ENCODE assay signal across 9 mouse cellular contexts in the genomic region with DNA sequence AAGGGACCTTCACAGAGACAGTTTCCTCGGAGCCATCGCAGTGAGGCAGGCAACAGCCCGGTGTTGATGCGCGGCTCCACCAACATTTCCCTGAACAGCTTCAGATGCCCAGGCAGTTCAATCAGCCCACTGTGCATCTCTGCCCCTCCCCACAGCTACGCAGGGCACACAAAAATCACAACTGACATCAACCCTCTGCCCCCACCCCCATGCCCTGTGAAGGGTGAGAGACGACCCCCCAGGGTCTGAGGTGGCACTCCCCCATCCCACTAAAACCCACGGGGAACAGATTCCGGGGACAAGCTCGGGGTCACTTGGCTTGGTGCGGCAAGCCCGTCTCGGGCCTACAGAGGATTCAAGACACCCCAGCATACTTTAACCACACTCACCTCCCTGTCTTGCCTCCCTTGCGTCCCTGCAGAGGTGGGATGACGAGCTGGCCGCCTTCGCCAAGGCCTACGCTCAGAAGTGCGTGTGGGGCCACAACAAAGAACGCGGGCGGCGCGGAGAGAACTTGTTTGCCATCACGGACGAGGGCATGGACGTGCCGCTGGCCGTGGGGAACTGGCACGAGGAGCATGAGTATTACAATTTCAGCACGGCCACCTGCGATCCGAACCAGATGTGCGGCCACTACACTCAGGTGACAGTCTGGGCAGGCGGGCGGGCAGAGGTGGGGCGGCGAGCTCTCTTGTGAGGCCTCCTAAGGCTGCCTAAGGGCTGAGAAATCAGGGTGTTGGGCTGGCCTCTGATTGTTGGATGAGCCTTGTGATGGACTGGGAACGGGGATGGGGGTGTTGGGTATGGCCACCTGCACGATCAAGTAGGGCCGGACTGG. TPM values are rescaled to one million over a fixed set of nuclear protein-coding genes. Genes with fewer than 3 reads are reported as not detected.
DNase-seq lines count a peak whose midpoint lies in the region; ATAC-seq and TF ChIP-seq lines count a peak whose summit lies in the region.
"Had no signal": no experiment of that assay in that cellular context is flagged by ENCODE, and none has a peak within 500 bp of the region (broad histone marks: within the 10 kb centered on the region; RNA-seq: fewer than 3 reads in every experiment).

No protein-coding gene starts in this region.

- H3K9ac ChIP-seq in heart, embryonic 13.5 days, result peak overlapping the region; percentile 48; the same call in 1 of the 2 replicates
- no peak overlapping the region for H3K9ac ChIP-seq in embryonic facial prominence, embryonic 12.5 days
- H3K9ac ChIP-seq in liver, embryonic 15.5 days, result no peak overlapping the region

- no peak for TF ChIP-seq CTCF in E14TG2a.4 (conservative IDR thresholded peaks at IDR 0.05; ENCODE audit: low read length)
- no peak for TF ChIP-seq CTCF in cerebellum, adult 2 months (IDR thresholded peaks at IDR 0.05; ENCODE audit: borderline replicate concordance, insufficient read depth, low read depth, low read length)

- intact Hi-C loops in heart, postnatal 10 days (cut with DNase I), result no loop called here
- intact Hi-C loops in left cerebral cortex, postnatal 25 days (cut with DNase I), result no loop called here

- no peak for TF ChIP-seq POLR2A in cerebellum, adult 2 months (IDR thresholded peaks at IDR 0.05; ENCODE audit: borderline replicate concordance, insufficient read depth, low read length)

- 23% methylated on average over 41 of the region's 41 CpGs for WGBS in heart, embryonic 13.5 days
- WGBS in embryonic facial prominence, embryonic 12.5 days, result 11% methylated on average over 41 of the region's 41 CpGs
- 61% methylated on average over 41 of the region's 41 CpGs for WGBS in liver, embryonic 15.5 days (ENCODE audit: insufficient replicate concordance)
- WGBS in cerebellum, adult 2 months, result 57% methylated on average over 41 of the region's 41 CpGs

- no peaks in the 10 kb centered on the region for H3K36me3 ChIP-seq in heart, embryonic 13.5 days
- H3K36me3 ChIP-seq in E14TG2a.4 (ENCODE audit: insufficient read depth, low read length), result no peaks in the 10 kb centered on the region
- no peaks in the 10 kb centered on the region for H3K36me3 ChIP-seq in embryonic facial prominence, embryonic 12.5 days
- no peaks in the 10 kb centered on the region for H3K36me3 ChIP-seq in liver, embryonic 15.5 days (replicated peaks)

- peaks cover 63% of the 10 kb centered on the region for H3K27me3 ChIP-seq in heart, embryonic 13.5 days (replicated peaks)
- peaks cover 71% of the 10 kb centered on the region for H3K27me3 ChIP-seq in E14TG2a.4 (ENCODE audit: insufficient read depth, low read length)
- H3K27me3 ChIP-seq in embryonic facial prominence, embryonic 12.5 days, result peaks cover 50% of the 10 kb centered on the region
- H3K27me3 ChIP-seq in liver, embryonic 15.5 days, result peaks cover 57% of the 10 kb centered on the region
- no peaks in the 10 kb centered on the region; the same call in 1 of the 2 replicates for H3K27me3 ChIP-seq in cerebellum, adult 2 months (ENCODE audit: control insufficient read depth, insufficient read depth, low read length)

- ATAC-seq in heart, embryonic 13.5 days (ENCODE audit: extremely low read depth, insufficient number of reproducible peaks, low FRiP score, low TSS enrichment), result no peak
- no peak for ATAC-seq in embryonic facial prominence, embryonic 12.5 days (ENCODE audit: insufficient number of reproducible peaks, insufficient read depth, low FRiP score, low TSS enrichment)
- ATAC-seq in liver, embryonic 15.5 days (ENCODE audit: insufficient read depth), result 0 out of 2 replicates have a peak, but pooled peaks have one; percentile 37

- DNase-seq in heart, postnatal 10 days, result no peak
- DNase-seq in left cerebral cortex, postnatal 25 days (ENCODE audit: low spot score in 2 of 2), result no peak
- no peak for DNase-seq in frontal cortex, postnatal 10 days (ENCODE audit: low spot score in 2 of 2)
- no peak for DNase-seq in cerebellum, adult 2 months

- peak overlapping the region; percentile 27 for H3K4me3 ChIP-seq in heart, embryonic 13.5 days
- H3K4me3 ChIP-seq in E14TG2a.4 (replicated peaks; ENCODE audit: low read length), result peak overlapping the region; percentile 70
- peak overlapping the region; percentile 19; the same call in 1 of the 2 replicates for H3K4me3 ChIP-seq in embryonic facial prominence, embryonic 12.5 days
- H3K4me3 ChIP-seq in liver, embryonic 15.5 days (replicated peaks), result no peak overlapping the region
- H3K4me3 ChIP-seq in cerebellum, adult 2 months (replicated peaks; ENCODE audit: insufficient read depth, low read depth, low read length), result no peak overlapping the region
- H3K4me3 ChIP-seq: heart, adult 2 months had no signal

- H3K27ac ChIP-seq in heart, embryonic 13.5 days (replicated peaks), result no peak overlapping the region
- H3K27ac ChIP-seq in embryonic facial prominence, embryonic 12.5 days, result 0 out of 2 replicates have a peak overlapping the region, but pooled peaks have one; percentile 17
- H3K27ac ChIP-seq in liver, embryonic 15.5 days (replicated peaks), result no peak overlapping the region
- H3K27ac ChIP-seq in cerebellum, adult 2 months (ENCODE audit: insufficient read depth, low read length), result no peak overlapping the region
- H3K27ac ChIP-seq: heart, adult 2 months had no signal

- H3K4me2 ChIP-seq in heart, embryonic 13.5 days, result peak overlapping the region; percentile 57
- H3K4me2 ChIP-seq in embryonic facial prominence, embryonic 12.5 days (replicated peaks), result peak overlapping the region; percentile 37
- H3K4me2 ChIP-seq in liver, embryonic 15.5 days, result peak overlapping the region; percentile 15; the same call in 1 of the 2 replicates

- H3K4me1 ChIP-seq in heart, embryonic 13.5 days, result peaks cover 38% of the 10 kb centered on the region
- H3K4me1 ChIP-seq in E14TG2a.4 (replicated peaks; ENCODE audit: low read depth, low read length), result peaks cover 48% of the 10 kb centered on the region
- H3K4me1 ChIP-seq in embryonic facial prominence, embryonic 12.5 days, result peaks cover 23% of the 10 kb centered on the region
- peaks cover 28% of the 10 kb centered on the region for H3K4me1 ChIP-seq in liver, embryonic 15.5 days (replicated peaks)
- H3K4me1 ChIP-seq in cerebellum, adult 2 months (ENCODE audit: control insufficient read depth, insufficient read depth, low read length), result no peaks in the 10 kb centered on the region

- H3K9me3 ChIP-seq in heart, embryonic 13.5 days, result no peaks in the 10 kb centered on the region
- H3K9me3 ChIP-seq in E14TG2a.4 (ENCODE audit: low read length), result no peaks in the 10 kb centered on the region
- H3K9me3 ChIP-seq in embryonic facial prominence, embryonic 12.5 days, result no peaks in the 10 kb centered on the region
- H3K9me3 ChIP-seq in liver, embryonic 15.5 days (replicated peaks), result no peaks in the 10 kb centered on the region

RNA-seq across cellular contexts. Expression of a gene that starts 4.5 kb away (rescaled TPM):
- polyA plus RNA-seq in heart, embryonic 13.5 days (2015; fragmentation: Nextera tagmentation; extraction: Ambion mirVana), result 1.9 and 2.4 TPM in 2 replicates
- 10 to 100 TPM; 26.9 to 33.9 TPM for total RNA-seq in heart, postnatal 10 days (2021)
- 0.49 and 0.59 TPM in 2 replicates for polyA plus RNA-seq in embryonic facial prominence, embryonic 12.5 days (2016; fragmentation: Nextera tagmentation; extraction: Ambion mirVana)
- polyA plus RNA-seq in liver, embryonic 15.5 days (2015; fragmentation: Nextera tagmentation; extraction: Ambion mirVana), result 1.9 and 2.4 TPM in 2 replicates
- 1 to 10 TPM; 1.1 to 1.5 TPM for total RNA-seq in left cerebral cortex, postnatal 25 days (2021)
- polyA plus RNA-seq in cerebellum, adult 2 months (2012; rRNA removed), result 0.75 and 1.0 TPM in 2 replicates

RNA-seq across cellular contexts. Expression of a gene that starts 25.8 kb away (rescaled TPM):
- 276 and 287 TPM in 2 replicates for polyA plus RNA-seq in heart, embryonic 13.5 days (2015; fragmentation: Nextera tagmentation; extraction: Ambion mirVana)
- 100 to 1,000 TPM; 345 to 350 TPM for total RNA-seq in heart, postnatal 10 days (2021)
- 420 and 454 TPM in 2 replicates for polyA plus RNA-seq in embryonic facial prominence, embryonic 12.5 days (2016; fragmentation: Nextera tagmentation; extraction: Ambion mirVana)
- 59.4 and 74.4 TPM in 2 replicates for polyA plus RNA-seq in liver, embryonic 15.5 days (2015; fragmentation: Nextera tagmentation; extraction: Ambion mirVana)
- 100 to 1,000 TPM; 553 to 573 TPM for total RNA-seq in left cerebral cortex, postnatal 25 days (2021)
- 447 and 479 TPM in 2 replicates for polyA plus RNA-seq in cerebellum, adult 2 months (2012; rRNA removed)

RNA-seq across cellular contexts. Expression of a gene that starts 38.7 kb away (rescaled TPM):
- polyA plus RNA-seq in heart, embryonic 13.5 days (2015; fragmentation: Nextera tagmentation; extraction: Ambion mirVana), result 3.4 and 3.8 TPM in 2 replicates
- total RNA-seq in heart, postnatal 10 days (2021), result 1 to 10 TPM; 2.5 to 2.6 TPM
- 9.2 and 9.3 TPM in 2 replicates for polyA plus RNA-seq in embryonic facial prominence, embryonic 12.5 days (2016; fragmentation: Nextera tagmentation; extraction: Ambion mirVana)
- polyA plus RNA-seq in liver, embryonic 15.5 days (2015; fragmentation: Nextera tagmentation; extraction: Ambion mirVana), result 6.5 and 8.4 TPM in 2 replicates
- 1 to 10 TPM; 5.2 to 6.8 TPM for total RNA-seq in left cerebral cortex, postnatal 25 days (2021)
- 5.5 and 5.9 TPM in 2 replicates for polyA plus RNA-seq in cerebellum, adult 2 months (2012; rRNA removed)

RNA-seq across cellular contexts. Expression of a gene that starts 53.4 kb away (rescaled TPM):
- 85.0 and 91.9 TPM in 2 replicates for polyA plus RNA-seq in heart, embryonic 13.5 days (2015; fragmentation: Nextera tagmentation; extraction: Ambion mirVana)
- total RNA-seq in heart, postnatal 10 days (2021), result 100 to 1,000 TPM; 193 to 194 TPM
- polyA plus RNA-seq in embryonic facial prominence, embryonic 12.5 days (2016; fragmentation: Nextera tagmentation; extraction: Ambion mirVana), result 54.9 and 56.5 TPM in 2 replicates
- polyA plus RNA-seq in liver, embryonic 15.5 days (2015; fragmentation: Nextera tagmentation; extraction: Ambion mirVana), result 62.7 and 69.9 TPM in 2 replicates
- 10 to 100 TPM; 86.2 to 93.7 TPM for total RNA-seq in left cerebral cortex, postnatal 25 days (2021)
- polyA plus RNA-seq in cerebellum, adult 2 months (2012; rRNA removed), result 102 and 111 TPM in 2 replicates

RNA-seq across cellular contexts. Expression of a gene that starts 58.0 kb away (rescaled TPM):
- polyA plus RNA-seq in heart, embryonic 13.5 days (2015; fragmentation: Nextera tagmentation; extraction: Ambion mirVana), result 106 and 128 TPM in 2 replicates
- total RNA-seq in heart, postnatal 10 days (2021), result 10 to 100 TPM; 31.2 to 34.1 TPM
- polyA plus RNA-seq in embryonic facial prominence, embryonic 12.5 days (2016; fragmentation: Nextera tagmentation; extraction: Ambion mirVana), result 154 and 162 TPM in 2 replicates
- 86.2 and 92.9 TPM in 2 replicates for polyA plus RNA-seq in liver, embryonic 15.5 days (2015; fragmentation: Nextera tagmentation; extraction: Ambion mirVana)
- 10 to 100 TPM; 19.7 to 20.8 TPM for total RNA-seq in left cerebral cortex, postnatal 25 days (2021)
- polyA plus RNA-seq in cerebellum, adult 2 months (2012; rRNA removed), result 25.1 and 25.3 TPM in 2 replicates

Comparison
In these comparisons a context has a peak if more than half of its experiments do, and no peak if none do; other contexts are left out.
1. H3K4me3 ChIP-seq: peak in heart, embryonic 13.5 days (single experiment), E14TG2a.4 (single experiment) and embryonic facial prominence, embryonic 12.5 days (single experiment); none in liver, embryonic 15.5 days (single experiment) and cerebellum, adult 2 months (single experiment).
2. Peak in every context shown above with its lines, with median percentiles within 50 percentile points of each other: H3K4me2 ChIP-seq.